Mouse (Mus musculus) cerebellum, adult 2 months (tissue): Measurements from ENCODE around the gene Cdkn2d.

Experiments used
- CTCF ChIP-seq: fragments of 200-500 bp; IDR thresholded peaks from 2 replicates; pipeline ENCODE4 v1.5.1; 2011; ENCODE audit warnings: low read depth, mild to moderate bottlenecking, control low read depth, low read length, moderate library complexity, borderline replicate concordance; ENCODE audit not compliant: insufficient read depth
- POLR2A ChIP-seq: fragments of 200-500 bp; IDR thresholded peaks from 2 replicates; pipeline ENCODE4 v1.6.1; 2011; ENCODE audit warnings: low read length, control low read depth, borderline replicate concordance; ENCODE audit not compliant: insufficient read depth

DNA sequence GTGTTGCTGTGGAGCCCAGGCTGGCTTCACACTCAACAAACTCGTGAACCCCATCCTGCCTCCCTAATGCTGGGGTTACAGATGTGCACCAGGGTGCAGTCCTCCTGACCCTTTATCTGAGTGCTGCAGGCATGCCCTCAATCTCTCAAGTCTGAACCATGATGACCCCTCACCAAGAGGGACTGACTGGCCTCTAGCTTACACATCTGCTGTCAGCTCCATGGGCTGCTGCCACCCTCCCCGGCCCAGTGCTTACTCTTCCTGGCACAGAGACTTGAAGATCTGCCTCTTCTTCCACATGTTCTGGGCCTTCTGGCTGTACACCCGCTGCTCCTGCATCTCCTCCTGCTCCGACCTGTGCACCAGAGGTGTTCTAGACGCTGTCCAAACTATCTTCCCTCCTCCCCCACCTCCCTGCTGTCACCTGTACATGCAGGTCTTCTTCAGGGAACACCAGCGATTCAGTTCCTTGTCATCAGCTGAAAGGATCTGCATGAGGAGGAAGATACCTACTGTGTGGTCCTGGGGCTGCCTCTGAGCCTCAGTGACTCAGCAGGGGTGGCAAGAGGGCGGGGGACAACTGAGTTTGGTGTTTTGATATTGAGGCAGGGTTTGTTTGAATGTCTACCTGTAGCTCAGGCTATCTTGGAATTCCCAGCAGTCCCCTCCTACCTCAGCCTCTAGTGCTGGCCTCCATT lies 16.0 kb downstream of the Cdkn2d start:
- no peak for TF ChIP-seq CTCF
- no peak for TF ChIP-seq POLR2A
